Mouse (Mus musculus): Measurements from ENCODE around the gene Sorbs2. TPM values are rescaled to one million over a fixed set of nuclear protein-coding genes. Genes with fewer than 3 reads are reported as not detected.
A peak's percentile ranks its signal among the peaks of the same experiment; 100 is the strongest.

The Sorbs2 gene
- polyA plus RNA-seq, 1 experiment = 0.09 TPM

GRCm38 (mm10) chr8:45627246-45628241 lies 120.0 kb downstream of the Sorbs2 start:
- TF ChIP-seq FOSL1 (IDR thresholded peaks at IDR 0.05; ENCODE audit: insufficient read depth, low read length, poor library complexity, severe bottlenecking) (no peak), CEBPB (IDR thresholded peaks at IDR 0.05; ENCODE audit: low read depth) (no peak), MAX (IDR thresholded peaks at IDR 0.05) (no peak), USF1 (IDR thresholded peaks at IDR 0.05; ENCODE audit: low read depth) (no peak), MYOG (IDR thresholded peaks at IDR 0.05; ENCODE audit: control insufficient read depth, extremely low read depth, insufficient read length) (no peak), MYOD1 (IDR thresholded peaks at IDR 0.05; ENCODE audit: control insufficient read depth, insufficient read length, low read depth) (no peak), CTCF (IDR thresholded peaks at IDR 0.05; ENCODE audit: control insufficient read depth, insufficient read depth, insufficient read length) (no peak)
- Histone ChIP-seq H3K79me2 (ENCODE audit: control insufficient read depth, insufficient read depth) (no peaks in the 10 kb centered on the region), H3K27me3 (ENCODE audit: control insufficient read depth, insufficient read depth, insufficient read length) (no peaks in the 10 kb centered on the region), H3K4me3 (ENCODE audit: insufficient read depth, poor library complexity, severe bottlenecking) (peak overlapping the region; percentile 2), H3K36me3 (ENCODE audit: control insufficient read depth, insufficient read depth) (no peaks in the 10 kb centered on the region), H3ac (ENCODE audit: control insufficient read depth, insufficient read length, low read depth) (no peak overlapping the region), H3K79me3 (ENCODE audit: low read depth) (no peaks in the 10 kb centered on the region)

GRCm38 (mm10) chr8:45628421-45629065 lies 121.0 kb downstream of the Sorbs2 start:
- no peaks in the 10 kb centered on the region for H3K79me3 ChIP-seq (ENCODE audit: low read depth)
- no peaks in the 10 kb centered on the region for H3K79me2 ChIP-seq (ENCODE audit: control insufficient read depth, insufficient read depth)
- TF ChIP-seq MYOG (IDR thresholded peaks at IDR 0.05; ENCODE audit: control insufficient read depth, extremely low read depth, insufficient read length) (no peak), MAX (IDR thresholded peaks at IDR 0.05) (no peak)
- no peaks in the 10 kb centered on the region for H3K36me3 ChIP-seq (ENCODE audit: control insufficient read depth, insufficient read depth)
- no peaks in the 10 kb centered on the region for H3K27me3 ChIP-seq (ENCODE audit: control insufficient read depth, insufficient read depth, insufficient read length)
- no peak overlapping the region for H3ac ChIP-seq (ENCODE audit: control insufficient read depth, insufficient read length, low read depth)
- no peak overlapping the region for H3K4me3 ChIP-seq (ENCODE audit: insufficient read depth, poor library complexity, severe bottlenecking)

- H3K36me3 ChIP-seq (ENCODE audit: control insufficient read depth, insufficient read depth) = no peaks in the 10 kb centered on the region
- H3K27me3 ChIP-seq (ENCODE audit: control insufficient read depth, insufficient read depth, insufficient read length) = no peaks in the 10 kb centered on the region
- TF ChIP-seq MAX (IDR thresholded peaks at IDR 0.05) (no peak), MYOD1 (IDR thresholded peaks at IDR 0.05; ENCODE audit: control insufficient read depth, insufficient read length, low read depth) (no peak), FOSL1 (IDR thresholded peaks at IDR 0.05; ENCODE audit: insufficient read depth, low read length, poor library complexity, severe bottlenecking) (no peak), CTCF (IDR thresholded peaks at IDR 0.05; ENCODE audit: control insufficient read depth, insufficient read depth, insufficient read length) (no peak), MYOG (IDR thresholded peaks at IDR 0.05; ENCODE audit: control insufficient read depth, extremely low read depth, insufficient read length) (no peak), USF1 (IDR thresholded peaks at IDR 0.05; ENCODE audit: low read depth) (no peak), CEBPB (IDR thresholded peaks at IDR 0.05; ENCODE audit: low read depth) (no peak)
- no peaks in the 10 kb centered on the region for H3K79me3 ChIP-seq (ENCODE audit: low read depth)
- H3K4me3 ChIP-seq (ENCODE audit: insufficient read depth, poor library complexity, severe bottlenecking) = no peak overlapping the region
- H3ac ChIP-seq (ENCODE audit: control insufficient read depth, insufficient read length, low read depth) = no peak overlapping the region
- H3K79me2 ChIP-seq (ENCODE audit: control insufficient read depth, insufficient read depth) = no peaks in the 10 kb centered on the region
Measured at GRCm38 (mm10) chr8:45629066-45629430, 121.5 kb downstream of the Sorbs2 start.

GRCm38 (mm10) chr8:45631023-45631422 lies 123.4 kb downstream of the Sorbs2 start:
- H3K4me3 ChIP-seq (ENCODE audit: insufficient read depth, poor library complexity, severe bottlenecking) = no peak overlapping the region

GRCm38 (mm10) chr8:45635155-45635554 lies 127.6 kb downstream of the Sorbs2 start:
- H3K79me3 ChIP-seq (ENCODE audit: low read depth) = no peaks in the 10 kb centered on the region
- H3K79me2 ChIP-seq (ENCODE audit: control insufficient read depth, insufficient read depth) = no peaks in the 10 kb centered on the region
- TF ChIP-seq MYOD1 (IDR thresholded peaks at IDR 0.05; ENCODE audit: control insufficient read depth, insufficient read length, low read depth) (no peak), USF1 (IDR thresholded peaks at IDR 0.05; ENCODE audit: low read depth) (no peak), MYOG (IDR thresholded peaks at IDR 0.05; ENCODE audit: control insufficient read depth, extremely low read depth, insufficient read length) (no peak), FOSL1 (IDR thresholded peaks at IDR 0.05; ENCODE audit: insufficient read depth, low read length, poor library complexity, severe bottlenecking) (no peak), CEBPB (IDR thresholded peaks at IDR 0.05; ENCODE audit: low read depth) (no peak), MAX (IDR thresholded peaks at IDR 0.05) (no peak), CTCF (IDR thresholded peaks at IDR 0.05; ENCODE audit: control insufficient read depth, insufficient read depth, insufficient read length) (no peak)
- H3K27me3 ChIP-seq (ENCODE audit: control insufficient read depth, insufficient read depth, insufficient read length) = no peaks in the 10 kb centered on the region
- H3K4me3 ChIP-seq (ENCODE audit: insufficient read depth, poor library complexity, severe bottlenecking) = no peak overlapping the region
- no peak overlapping the region for H3ac ChIP-seq (ENCODE audit: control insufficient read depth, insufficient read length, low read depth)
- H3K36me3 ChIP-seq (ENCODE audit: control insufficient read depth, insufficient read depth) = no peaks in the 10 kb centered on the region

More at GRCm38 (mm10) chr8:45631023-45631422, 123.4 kb downstream of the Sorbs2 start:
- H3ac ChIP-seq (ENCODE audit: control insufficient read depth, insufficient read length, low read depth) = no peak overlapping the region
- no peaks in the 10 kb centered on the region for H3K27me3 ChIP-seq (ENCODE audit: control insufficient read depth, insufficient read depth, insufficient read length)
- no peaks in the 10 kb centered on the region for H3K79me2 ChIP-seq (ENCODE audit: control insufficient read depth, insufficient read depth)
- H3K36me3 ChIP-seq (ENCODE audit: control insufficient read depth, insufficient read depth) = no peaks in the 10 kb centered on the region
- no peaks in the 10 kb centered on the region for H3K79me3 ChIP-seq (ENCODE audit: low read depth)
- TF ChIP-seq CEBPB (IDR thresholded peaks at IDR 0.05; ENCODE audit: low read depth) (no peak), MYOG (IDR thresholded peaks at IDR 0.05; ENCODE audit: control insufficient read depth, extremely low read depth, insufficient read length) (no peak), USF1 (IDR thresholded peaks at IDR 0.05; ENCODE audit: low read depth) (no peak), CTCF (IDR thresholded peaks at IDR 0.05; ENCODE audit: control insufficient read depth, insufficient read depth, insufficient read length) (no peak), FOSL1 (IDR thresholded peaks at IDR 0.05; ENCODE audit: insufficient read depth, low read length, poor library complexity, severe bottlenecking) (no peak), MYOD1 (IDR thresholded peaks at IDR 0.05; ENCODE audit: control insufficient read depth, insufficient read length, low read depth) (no peak), MAX (IDR thresholded peaks at IDR 0.05) (no peak)
